Mouse (Mus musculus) ES-Bruce4 (cell line): Measurements from ENCODE around the gene Gm3259. TPM values are rescaled to one million over a fixed set of nuclear protein-coding genes. Genes with fewer than 3 reads are reported as not detected.
"Not testable (repeated sequence)": the region's sequence is repeated elsewhere in the genome, so short reads cannot be mapped to it uniquely, and the experiment has no call there.

Experiments
- H3K27ac ChIP-seq: 2 replicates; pipeline ENCODE4 v1.5.1; 2012; ENCODE audit warnings: low read length, inconsistent platforms; ENCODE audit not compliant: insufficient read depth
- H3K27me3 ChIP-seq: 2 replicates; pipeline ENCODE4 v1.6.1; 2012; ENCODE audit warnings: mild to moderate bottlenecking, low read length, inconsistent platforms; ENCODE audit not compliant: control insufficient read depth, poor library complexity, insufficient read depth, severe bottlenecking
- H3K36me3 ChIP-seq: 2 replicates; pipeline ENCODE4 v1.6.1; 2012; ENCODE audit warnings: inconsistent platforms, mild to moderate bottlenecking, low read length, moderate library complexity; ENCODE audit not compliant: control insufficient read depth, poor library complexity, insufficient read depth, severe bottlenecking
- H3K4me1 ChIP-seq: one replicate; pipeline ENCODE4 v1.8.1; 2011; ENCODE audit warnings: low read length; ENCODE audit not compliant: control insufficient read depth, insufficient read depth
- H3K4me3 ChIP-seq: 2 replicates; pipeline ENCODE4 v1.5.1; 2011; ENCODE audit warnings: low read depth, mild to moderate bottlenecking, low read length
- H3K9ac ChIP-seq: 2 replicates; pipeline ENCODE4 v1.6.1; 2012; ENCODE audit warnings: low read depth, mild to moderate bottlenecking, inconsistent platforms; ENCODE audit not compliant: poor library complexity, severe bottlenecking
- H3K9me3 ChIP-seq: replicated peaks from 2 replicates; pipeline ENCODE4 v1.6.1; 2012; ENCODE audit warnings: mild to moderate bottlenecking, low read length, inconsistent platforms; ENCODE audit not compliant: control insufficient read depth, poor library complexity, insufficient read depth, severe bottlenecking
- polyA plus RNA-seq: library from polyadenylated mRNA; stranded (reverse); fragments of >200 nt; gene quantifications from 2 replicates; pipeline ENCODE4 v1.2.4, GENCODE M21; 2011; ENCODE audit warnings: low read depth; ENCODE audit not compliant: missing spikeins, insufficient read depth, insufficient read length

The Gm3259 gene
- polyA plus RNA-seq, result not detected in 2 replicates

DNA sequence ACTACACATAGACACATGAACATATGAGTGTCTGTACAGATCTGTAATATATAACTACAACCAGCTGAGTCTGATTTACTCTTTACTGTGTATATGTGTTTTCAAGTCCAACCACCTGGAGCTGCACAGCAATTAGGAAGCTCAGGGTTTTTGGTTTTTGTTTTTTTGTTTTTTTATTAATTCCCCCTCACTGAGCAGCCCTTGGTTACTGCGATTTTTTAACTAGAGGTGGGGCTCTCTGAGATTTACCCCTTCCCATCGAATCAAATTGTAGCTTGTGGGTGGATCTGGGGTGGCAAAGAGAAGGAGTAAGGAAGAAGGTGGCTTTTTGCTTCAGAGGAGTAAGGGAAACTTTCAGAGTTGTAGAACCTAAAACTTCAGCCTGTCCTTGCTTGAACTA, at the start of gene Gm3259:
Gm3259 (plus strand) TSS at position 301 of the 400 bp plus-strand sequence.
- H3K4me3 ChIP-seq, H3K9ac ChIP-seq, H3K36me3 ChIP-seq, H3K9me3 ChIP-seq, H3K27me3 ChIP-seq, H3K4me1 ChIP-seq, H3K27ac ChIP-seq: not testable (repeated sequence)

DNA sequence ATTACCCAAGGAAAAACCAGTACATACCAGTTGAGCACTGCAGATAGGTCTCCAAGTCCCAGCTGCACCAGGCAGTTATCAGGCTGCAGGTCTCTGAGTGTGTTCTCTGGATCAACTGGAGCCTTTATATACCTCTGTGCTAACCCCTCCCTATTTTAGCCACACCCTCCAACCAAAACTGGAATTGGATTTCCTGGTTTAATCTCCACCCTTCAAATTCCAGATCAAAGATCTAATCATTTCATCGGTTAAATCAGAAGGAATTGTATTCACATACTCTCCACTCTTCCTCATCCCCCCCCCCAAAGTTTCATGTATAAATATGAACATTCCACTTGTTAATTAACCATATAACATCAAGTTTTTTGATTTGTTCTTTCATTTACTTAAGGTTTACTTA, 33.0 kb upstream of the Gm3259 start, which contains the start of gene Gm10424:
Gm10424 (minus strand) TSS at position 101 of the 400 bp plus-strand sequence.
- not testable (repeated sequence) for H3K9me3 ChIP-seq, H3K9ac ChIP-seq, H3K27ac ChIP-seq

More for the DNA sequence above, 33.0 kb upstream of the Gm3259 start, which contains the start of gene Gm10424:
- not testable (repeated sequence) for H3K36me3 ChIP-seq, H3K4me3 ChIP-seq, H3K4me1 ChIP-seq, H3K27me3 ChIP-seq

Other genes starting within 250 kb of the Gm3259 start
- gene Gm7942, start 199.0 kb upstream of the Gm3259 start, polyA plus RNA-seq, result not detected in 2 replicates
- gene Gm16513, start 123.3 kb upstream of the Gm3259 start, polyA plus RNA-seq, result not detected in 2 replicates
- gene Gm10424, start 33.1 kb upstream of the Gm3259 start, polyA plus RNA-seq, result not detected in 2 replicates
- not detected in 2 replicates for gene D5Ertd577e, start 150.9 kb downstream of the Gm3259 start, polyA plus RNA-seq
- not detected in 2 replicates for gene Gm3286, start 204.8 kb downstream of the Gm3259 start, polyA plus RNA-seq